Mouse (Mus musculus): Measurements from ENCODE around the gene Defb23. TPM values are rescaled to one million over a fixed set of nuclear protein-coding genes. Genes with fewer than 3 reads are reported as not detected.
"Not testable (repeated sequence)": the region's sequence is repeated elsewhere in the genome, so short reads cannot be mapped to it uniquely, and the experiment has no call there.

The Defb23 gene
- total RNA-seq, 2 experiments from 2014 or later, result not detected

GRCm38 (mm10) chr2:152436983-152437860 lies 27.2 kb downstream of the Defb23 start:
- DNase-seq, result peak; percentile 62

- no peak for DNase-seq
Observed at GRCm38 (mm10) chr2:152436405-152436901, 28.0 kb downstream of the Defb23 start.

GRCm38 (mm10) chr2:152428481-152428880 lies 35.9 kb downstream of the Defb23 start:
- DNase-seq, result not testable (repeated sequence)

- DNase-seq, result no peak
Observed at GRCm38 (mm10) chr2:152427493-152427892, 36.9 kb downstream of the Defb23 start.

GRCm38 (mm10) chr2:152415786-152416185 lies 48.6 kb downstream of the Defb23 start:
- no peak for DNase-seq

- DNase-seq, result no peak
Observed at GRCm38 (mm10) chr2:152415287-152415686, 49.1 kb downstream of the Defb23 start, which contains the start of gene 6820408C15Rik. Gene 6820408C15Rik (plus strand): TSS chr2:152415587.

- peak; percentile 80 for DNase-seq
Observed at GRCm38 (mm10) chr2:152414591-152415165, 49.7 kb downstream of the Defb23 start, which contains the start of gene Zcchc3. Gene Zcchc3 (minus strand): TSS chr2:152415027.

GRCm38 (mm10) chr2:152413765-152414584 lies 50.4 kb downstream of the Defb23 start:
- no peak for DNase-seq

GRCm38 (mm10) chr2:152413158-152413764 lies 51.2 kb downstream of the Defb23 start:
- DNase-seq, result no peak

- DNase-seq, result no peak
Observed at GRCm38 (mm10) chr2:152412526-152413157, 51.8 kb downstream of the Defb23 start.

GRCm38 (mm10) chr2:152411471-152411870 lies 52.9 kb downstream of the Defb23 start:
- DNase-seq, result no peak

GRCm38 (mm10) chr2:152410971-152411371 lies 53.4 kb downstream of the Defb23 start:
- peak; percentile 80 for DNase-seq

GRCm38 (mm10) chr2:152409781-152410180 lies 54.6 kb downstream of the Defb23 start:
- DNase-seq, result no peak

Other genes starting within 250 kb of the Defb23 start
- 10 to 100 TPM; 78.6 to 79.8 TPM for gene Csnk2a1, start 237.8 kb downstream of the Defb23 start, total RNA-seq (2021)
- gene Tbc1d20, start 170.8 kb downstream of the Defb23 start, total RNA-seq (2021), result 10 to 100 TPM; 27.0 to 28.9 TPM
- gene Rbck1, start 132.0 kb downstream of the Defb23 start, total RNA-seq (2021), result 10 to 100 TPM; 26.6 to 32.2 TPM
- gene Trib3, start 120.6 kb downstream of the Defb23 start, total RNA-seq (2021), result 1 to 10 TPM in 1 of 2 experiments, under 1 TPM in 1; 0.74 to 1.8 TPM
- gene Nrsn2, start 88.0 kb downstream of the Defb23 start, total RNA-seq (2021), result not detected
- 1 to 10 TPM; 1.1 to 1.7 TPM for gene Sox12, start 66.6 kb downstream of the Defb23 start, total RNA-seq (2021)
- 1 to 10 TPM; 1.6 TPM for gene Zcchc3, start 49.6 kb downstream of the Defb23 start, total RNA-seq (2021)
- gene 6820408C15Rik, start 49.0 kb downstream of the Defb23 start, total RNA-seq (2021), result not detected
- gene Defb20, start 12.4 kb upstream of the Defb23 start, total RNA-seq (2021), result not detected
- gene Defb22, start 25.5 kb upstream of the Defb23 start, total RNA-seq (2021), result not detected
- gene Defb26, start 47.1 kb upstream of the Defb23 start, total RNA-seq (2021), result not detected
- gene Defb28, start 53.6 kb upstream of the Defb23 start, total RNA-seq (2021), result not detected
- gene Defb29, start 75.5 kb upstream of the Defb23 start, total RNA-seq (2021), result not detected
- not detected for gene Gm17416, start 104.7 kb upstream of the Defb23 start, total RNA-seq (2021)
- not detected for gene Defb21, start 108.1 kb upstream of the Defb23 start, total RNA-seq (2021)
- not detected for gene Defb19, start 115.7 kb upstream of the Defb23 start, total RNA-seq (2021)
- not detected for gene Defb45, start 134.8 kb upstream of the Defb23 start, total RNA-seq (2021)
- gene Defb36, start 139.7 kb upstream of the Defb23 start, total RNA-seq (2021), result not detected
- gene Defb25, start 158.4 kb upstream of the Defb23 start, total RNA-seq (2021), result not detected
- 1 to 10 TPM; 2.9 to 3.8 TPM for gene Rem1, start 162.3 kb upstream of the Defb23 start, total RNA-seq (2021)
- 10 to 100 TPM; 29.5 to 38.6 TPM for gene H13, start 204.8 kb upstream of the Defb23 start, total RNA-seq (2021)
- gene Mcts2, start 222.4 kb upstream of the Defb23 start, total RNA-seq (2021), result 10 to 100 TPM; 11.3 to 11.5 TPM